Mouse (Mus musculus): ENCODE results near the gene Enpp5.

Gene Enpp5

DNA sequence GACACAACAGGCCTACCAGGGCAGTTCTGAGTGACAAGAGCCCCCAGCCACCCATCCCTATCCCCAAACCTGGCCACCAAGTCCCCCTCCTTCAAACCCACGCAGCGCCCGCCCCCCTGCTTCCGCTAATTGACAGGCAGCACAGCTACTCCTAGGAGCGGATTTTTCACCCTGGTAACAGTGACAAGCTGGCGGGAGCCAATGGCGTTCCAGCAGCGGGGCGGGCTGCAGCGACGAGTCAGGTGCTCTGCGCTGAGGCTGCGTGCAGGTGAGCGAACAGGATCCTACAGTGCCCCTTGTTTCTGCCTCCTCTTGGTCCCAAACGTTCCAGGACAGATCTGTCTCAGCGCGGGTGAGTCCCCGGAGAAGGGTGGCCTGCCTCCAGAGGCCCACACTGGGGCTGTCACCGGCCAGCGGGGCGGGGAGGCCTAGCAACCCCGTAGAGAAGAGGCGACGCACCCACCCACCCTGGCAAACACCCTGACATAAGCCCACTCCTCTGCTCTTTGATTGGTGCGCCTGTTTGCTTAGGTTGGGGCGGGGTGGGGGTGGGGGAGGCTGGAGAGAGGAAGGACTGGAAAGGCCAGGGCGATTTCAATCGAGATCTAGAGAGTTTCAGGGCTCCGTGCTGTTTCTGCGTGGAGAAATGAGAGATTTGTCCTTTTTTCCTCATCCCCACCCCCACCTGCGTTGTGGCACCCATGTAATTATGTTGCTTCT is at the start of gene Enpp5:
Gene Enpp5, plus strand, starts transcription at position 183 of the 720 bp plus-strand sequence.
- peak; percentile 82 to 86 for DNase-seq

- DNase-seq: no peak
Measured at GRCm38 (mm10) chr17:44029616-44030015, 49.0 kb upstream of the Enpp5 start.

DNA sequence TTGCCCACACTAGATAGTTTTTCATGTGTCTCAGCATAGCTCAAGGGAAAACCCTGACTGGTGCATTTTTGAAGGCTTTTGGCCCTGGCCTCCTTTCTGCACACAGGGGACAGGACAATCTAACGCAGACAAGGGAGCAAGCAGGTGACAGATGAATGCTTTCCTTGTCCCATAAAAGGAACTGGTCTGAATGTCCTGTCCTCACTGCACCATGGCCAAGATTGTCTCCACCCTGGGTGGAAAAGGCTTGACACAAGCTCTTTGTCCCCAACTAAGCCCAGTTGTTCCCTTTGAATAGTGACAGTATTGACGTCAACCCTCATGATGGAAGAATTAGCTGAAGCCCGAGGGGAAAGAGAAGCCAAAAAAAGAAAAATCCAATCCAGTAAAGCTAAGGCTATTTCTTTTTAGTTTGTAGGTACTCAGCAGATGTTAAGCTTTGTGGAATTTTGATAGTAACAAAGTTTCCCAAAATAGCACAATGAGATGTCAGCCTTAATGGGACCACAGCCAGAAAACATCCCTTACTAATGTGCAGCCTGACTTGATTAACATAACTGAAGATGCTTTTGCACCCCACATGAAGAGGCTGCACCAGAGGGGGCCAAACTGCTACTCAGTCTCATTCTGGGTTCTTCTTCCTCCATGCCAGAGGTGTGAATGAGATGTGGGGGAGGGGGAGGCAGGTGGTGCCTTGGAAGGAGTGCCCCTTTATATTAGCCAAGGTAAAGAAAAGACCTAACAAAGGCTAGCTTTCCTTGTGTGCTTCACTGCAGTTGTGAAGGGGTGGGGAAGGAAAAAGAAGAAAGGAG is 47.6 kb upstream of the Enpp5 start:
- no peak for DNase-seq

GRCm38 (mm10) chr17:44035005-44035404 is 43.6 kb upstream of the Enpp5 start:
- DNase-seq: no peak

DNA sequence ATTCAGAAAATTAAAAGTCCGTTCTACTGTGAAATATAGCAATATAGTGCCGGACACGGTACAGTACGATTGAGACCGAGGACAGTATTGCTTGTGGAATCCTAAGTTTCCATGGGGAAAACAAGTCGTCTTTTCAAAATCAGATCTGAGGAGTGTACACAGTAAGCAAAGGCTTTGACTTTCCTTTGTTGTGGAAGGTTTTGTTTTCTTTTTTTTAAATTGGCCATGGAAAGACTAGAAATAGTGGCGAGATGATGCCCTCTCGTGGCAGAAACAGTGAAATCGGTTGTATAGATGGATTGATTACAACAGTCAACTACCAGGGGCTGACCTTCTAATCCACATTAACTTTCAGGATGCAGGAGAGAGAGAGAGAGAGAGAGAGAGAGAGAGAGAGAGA is 40.0 kb upstream of the Enpp5 start:
- DNase-seq: no peak

DNA sequence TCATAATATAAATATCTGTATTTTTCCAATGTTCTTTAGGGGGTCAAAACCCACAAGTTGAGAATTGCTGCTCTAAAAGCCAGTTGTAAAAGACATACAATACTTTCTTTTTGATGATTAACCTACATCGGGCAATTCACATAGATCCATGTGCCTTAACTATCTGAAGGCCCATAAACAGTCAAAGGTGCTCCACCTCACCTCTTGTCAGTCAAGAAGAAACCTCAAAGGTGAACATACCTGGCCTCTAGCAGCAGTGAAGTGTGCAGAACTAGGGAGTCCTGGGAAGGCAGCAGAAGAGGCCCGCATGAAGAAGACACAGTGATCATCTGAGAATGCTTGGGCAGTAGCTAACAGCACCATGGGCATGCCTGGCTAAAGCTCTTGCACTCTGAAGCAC is 38.2 kb upstream of the Enpp5 start:
- no peak for DNase-seq

GRCm38 (mm10) chr17:44042301-44042700 is 36.3 kb upstream of the Enpp5 start:
- no peak for DNase-seq

DNA sequence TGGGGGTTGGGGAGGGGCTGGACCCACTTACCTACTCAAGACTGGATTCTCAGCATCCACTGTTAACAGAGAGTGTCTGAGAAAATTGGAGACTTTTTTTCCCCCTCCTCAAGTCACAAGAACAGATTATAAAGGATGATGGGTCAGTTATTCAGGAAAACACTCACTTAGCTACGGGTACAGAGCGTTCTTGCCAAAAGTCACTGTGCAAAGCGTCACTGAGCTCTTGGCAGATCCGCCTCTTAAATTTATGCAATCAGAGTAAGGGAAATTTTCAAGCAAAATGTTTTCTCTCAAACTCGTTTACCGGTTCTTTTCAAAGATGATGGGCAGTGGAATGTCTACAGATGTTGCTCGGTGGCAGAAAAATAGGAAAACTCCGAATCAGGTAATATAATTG is 35.8 kb upstream of the Enpp5 start:
- DNase-seq: no peak

DNA sequence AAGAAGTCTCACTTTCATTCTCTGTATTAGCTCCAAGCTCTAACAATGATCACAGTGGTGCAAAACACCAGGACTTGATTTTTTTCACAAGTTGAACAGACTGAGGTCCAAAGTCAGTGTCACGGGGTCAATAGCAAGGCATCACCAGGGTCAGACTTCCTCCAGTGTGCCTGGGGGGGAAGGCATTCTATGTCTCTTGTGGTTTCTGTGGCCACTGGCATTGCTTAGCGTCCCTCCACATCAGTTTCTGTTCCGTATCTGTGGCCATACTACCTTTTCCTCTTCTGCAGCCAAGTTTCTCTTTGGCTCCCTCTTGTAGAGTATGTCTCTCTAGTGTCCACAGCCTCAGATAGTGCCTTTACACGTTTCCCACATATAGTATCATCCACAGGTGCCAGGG is 25.2 kb upstream of the Enpp5 start:
- no peak for DNase-seq

DNA sequence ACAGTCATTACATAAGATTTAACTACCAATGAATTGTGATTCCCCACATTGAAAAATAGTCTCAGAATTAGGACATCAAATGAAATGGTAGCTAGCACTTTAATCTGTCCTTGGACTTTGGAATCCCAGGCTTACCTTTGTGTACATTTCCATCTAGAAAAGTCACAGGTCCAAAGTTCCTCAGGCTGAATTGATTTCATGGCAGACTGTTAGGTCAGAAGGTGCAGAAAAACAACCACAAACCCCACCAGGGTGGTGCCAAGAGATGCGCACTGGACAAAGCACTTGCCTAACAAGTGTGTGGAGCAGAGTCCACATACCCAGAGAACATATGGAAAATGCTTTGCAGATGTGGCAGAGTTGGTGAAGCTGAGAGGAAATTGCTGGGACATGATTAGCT is 21.5 kb upstream of the Enpp5 start:
- no peak for DNase-seq

- no peak for DNase-seq
Measured at GRCm38 (mm10) chr17:44058145-44058544, 20.5 kb upstream of the Enpp5 start.

DNA sequence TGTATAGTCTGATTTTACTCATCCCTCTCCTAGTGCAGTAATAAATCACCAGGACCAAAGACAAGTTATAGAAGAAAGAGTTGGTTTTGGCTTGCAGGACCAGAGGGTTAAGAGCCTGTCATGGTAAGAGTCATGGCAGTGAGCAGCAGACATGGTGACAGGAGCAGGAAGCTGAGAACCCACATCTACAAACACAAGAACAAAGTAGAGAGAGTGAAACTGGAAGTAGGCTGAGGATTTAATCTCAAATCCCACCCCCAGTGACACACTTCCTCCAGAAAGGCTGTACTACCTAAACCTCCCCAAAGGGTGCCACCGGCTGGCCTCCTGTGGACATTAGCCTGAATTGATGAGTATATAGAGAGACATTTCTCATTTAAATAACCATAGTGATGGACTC is 17.8 kb upstream of the Enpp5 start:
- DNase-seq: no peak

GRCm38 (mm10) chr17:44061289-44061890 is 17.2 kb upstream of the Enpp5 start:
- no peak for DNase-seq

GRCm38 (mm10) chr17:44068876-44069275 is 9.7 kb upstream of the Enpp5 start:
- DNase-seq: no peak

GRCm38 (mm10) chr17:44071680-44072079 is 6.9 kb upstream of the Enpp5 start:
- no peak for DNase-seq

DNA sequence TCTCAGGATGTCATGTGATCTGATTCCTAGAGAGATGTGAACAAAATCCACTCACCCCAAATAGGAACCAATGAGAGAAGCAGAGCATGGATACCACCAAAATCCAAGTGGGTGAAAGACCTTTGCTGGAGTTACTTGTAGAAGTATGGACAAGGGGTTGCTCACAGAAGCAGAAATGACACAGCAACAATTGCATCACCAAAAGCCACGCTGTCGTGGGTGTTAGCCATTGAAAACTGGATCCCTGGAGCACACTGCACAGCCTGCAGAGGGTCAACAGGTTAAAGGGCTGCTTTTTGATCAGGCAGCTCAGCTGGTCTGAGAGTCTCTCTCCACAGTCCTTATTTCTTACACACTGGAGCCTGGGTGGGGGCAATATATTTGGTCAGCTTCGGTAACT is 3.0 kb upstream of the Enpp5 start:
- DNase-seq: no peak

- no peak for DNase-seq
Measured at GRCm38 (mm10) chr17:44076051-44076680, 2.4 kb upstream of the Enpp5 start.

GRCm38 (mm10) chr17:44077146-44077842 is 1.3 kb upstream of the Enpp5 start:
- no peak for DNase-seq

DNA sequence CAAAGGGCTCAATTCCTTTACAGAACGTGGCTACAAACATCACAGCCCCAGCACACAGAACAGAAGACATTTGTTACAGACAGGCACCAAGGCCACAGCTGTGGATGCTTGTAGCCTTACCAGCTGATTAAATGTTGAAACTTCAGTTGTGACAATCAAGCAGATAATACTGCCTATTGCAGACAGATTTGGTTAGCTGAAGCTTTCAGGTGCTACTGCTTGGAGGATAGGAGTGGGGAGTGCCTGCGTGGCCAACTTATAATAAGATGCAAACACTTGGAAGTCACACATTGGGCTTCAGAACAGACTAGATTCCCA is 811 bp upstream of the Enpp5 start:
- no peak for DNase-seq

- DNase-seq: no peak
Measured at GRCm38 (mm10) chr17:44083156-44083555, 4.5 kb downstream of the Enpp5 start.

DNA sequence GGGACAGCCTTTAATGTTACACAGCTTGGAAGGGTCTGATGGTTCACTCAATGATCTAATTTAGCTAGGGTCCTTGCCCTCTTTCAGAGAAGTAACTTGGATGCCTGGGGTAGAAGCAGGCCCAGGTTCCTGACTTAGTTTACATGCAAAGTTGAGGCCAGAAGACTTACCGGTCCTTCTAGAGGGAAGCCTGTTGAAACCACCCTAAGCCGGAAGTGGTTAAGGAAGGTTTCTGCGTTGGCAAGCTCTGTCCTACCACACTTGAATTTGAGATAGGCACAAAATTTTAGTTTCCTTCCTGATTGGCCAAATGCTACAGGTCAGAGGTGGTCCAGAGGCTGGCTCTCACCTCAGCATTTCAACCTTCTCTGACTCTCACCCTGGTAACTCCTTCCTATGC is 9.6 kb downstream of the Enpp5 start:
- no peak for DNase-seq

DNA sequence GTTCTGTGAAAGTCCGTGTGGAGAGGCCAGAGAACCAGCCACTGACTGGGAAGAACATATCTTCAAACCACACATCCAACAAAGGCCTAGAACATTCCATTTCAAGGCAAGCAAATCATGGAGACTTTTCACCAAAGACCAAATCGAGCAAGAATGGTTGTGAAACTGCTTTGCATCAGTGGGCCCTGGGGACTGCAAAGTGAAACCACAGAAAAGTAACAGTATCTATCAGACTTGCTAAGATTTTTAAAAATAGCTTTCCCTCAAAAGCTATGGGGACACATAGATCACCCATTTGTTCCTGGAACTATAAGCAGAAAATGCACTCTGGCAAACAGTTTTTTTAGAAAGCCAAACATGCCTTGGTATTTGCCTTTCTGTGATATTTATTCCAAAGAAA is 12.3 kb downstream of the Enpp5 start:
- no peak for DNase-seq

DNA sequence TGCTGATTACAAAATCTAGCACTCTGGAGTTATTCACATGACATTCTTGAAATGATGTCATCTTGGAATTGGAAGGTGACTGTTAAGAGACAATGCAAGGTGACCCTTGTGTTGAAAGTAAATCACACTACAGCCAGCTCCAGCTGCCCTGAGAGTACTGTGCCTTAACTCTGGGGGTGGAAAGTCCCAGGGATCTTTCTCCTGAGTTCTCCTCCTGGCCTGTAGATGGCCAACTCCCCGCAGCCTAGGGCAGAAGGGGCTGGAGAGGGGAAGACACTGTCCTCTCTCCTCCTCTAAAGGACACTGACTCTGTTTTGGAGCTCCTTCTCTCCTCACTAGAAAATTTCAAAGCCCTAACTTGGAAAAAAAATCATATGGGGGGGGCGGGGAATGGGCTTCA is 12.9 kb downstream of the Enpp5 start:
- DNase-seq: no peak

All from thymus, postnatal 36 days (tissue).